Mouse (Mus musculus): Measurements from ENCODE around the gene 1110008P14Rik. TPM values are rescaled to one million over a fixed set of nuclear protein-coding genes. Genes with fewer than 3 reads are reported as not detected.

1110008P14Rik gene
- total RNA-seq (2021), result 100 to 1,000 TPM; 283 to 350 TPM
- long read RNA-seq, experiment 1, transcript 1110008P14Rik-201 (2 exons, 680 nt), result major isoform, 210 of 236 reads
- long read RNA-seq, experiment 1, partial matches to known transcripts, result 0 of 236 reads
- long read RNA-seq, experiment 1, other reads (novel, unspliced or antisense), result 24 of 236 reads
- long read RNA-seq, experiment 2, transcript 1110008P14Rik-201 (2 exons, 680 nt), result major isoform, 242 of 263 reads
- long read RNA-seq, experiment 2, partial matches to known transcripts, result 0 of 263 reads
- long read RNA-seq, experiment 2, other reads (novel, unspliced or antisense), result 19 of 263 reads

- DNase-seq (ENCODE audit: low spot score in 2 of 2), result peak; percentile 93 to 95
Measured at GRCm38 (mm10) chr2:32381775-32382223, at the start of gene 1110008P14Rik. Gene 1110008P14Rik, minus strand, starts transcription at chr2:32381938.

GRCm38 (mm10) chr2:32430701-32431676, 49.3 kb upstream of the 1110008P14Rik start:
- DNase-seq (ENCODE audit: low spot score in 2 of 2), result peak; percentile 83 to 89

- no peak for DNase-seq (ENCODE audit: low spot score in 2 of 2)
Measured at GRCm38 (mm10) chr2:32429215-32429891, 47.6 kb upstream of the 1110008P14Rik start.

- peak; percentile 45 to 56 for DNase-seq (ENCODE audit: low spot score in 2 of 2)
Measured at GRCm38 (mm10) chr2:32428262-32428722, 46.6 kb upstream of the 1110008P14Rik start.

GRCm38 (mm10) chr2:32427720-32428119, 46.0 kb upstream of the 1110008P14Rik start:
- DNase-seq (ENCODE audit: low spot score in 2 of 2), result no peak

DNA sequence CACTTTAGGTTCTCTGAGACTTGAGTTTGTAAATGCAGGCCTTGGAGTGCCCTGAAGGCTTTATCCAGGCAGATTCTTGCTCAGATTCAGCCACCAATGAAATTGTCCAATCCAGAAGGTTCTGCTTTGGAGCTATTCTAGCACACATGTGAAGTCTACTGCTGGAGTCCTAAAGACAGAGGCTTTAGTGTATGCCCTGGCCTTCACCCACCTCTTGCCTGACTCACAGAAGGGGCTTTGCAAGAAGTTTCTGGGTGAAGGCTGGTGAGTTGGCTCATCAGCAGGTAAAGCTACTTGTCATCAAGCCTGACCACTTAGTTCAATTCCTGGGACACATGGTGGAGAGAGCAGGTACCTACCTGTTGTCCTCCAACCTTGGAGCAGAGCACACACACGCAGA, 44.4 kb upstream of the 1110008P14Rik start:
- DNase-seq (ENCODE audit: low spot score in 2 of 2), result no peak

- peak in 1 of 2 experiments; percentile 42 for DNase-seq (ENCODE audit: low spot score in 2 of 2)
Measured at GRCm38 (mm10) chr2:32425568-32425967, 43.8 kb upstream of the 1110008P14Rik start.

- no peak for DNase-seq (ENCODE audit: low spot score in 2 of 2)
Measured at GRCm38 (mm10) chr2:32424796-32425195, 43.1 kb upstream of the 1110008P14Rik start.

DNA sequence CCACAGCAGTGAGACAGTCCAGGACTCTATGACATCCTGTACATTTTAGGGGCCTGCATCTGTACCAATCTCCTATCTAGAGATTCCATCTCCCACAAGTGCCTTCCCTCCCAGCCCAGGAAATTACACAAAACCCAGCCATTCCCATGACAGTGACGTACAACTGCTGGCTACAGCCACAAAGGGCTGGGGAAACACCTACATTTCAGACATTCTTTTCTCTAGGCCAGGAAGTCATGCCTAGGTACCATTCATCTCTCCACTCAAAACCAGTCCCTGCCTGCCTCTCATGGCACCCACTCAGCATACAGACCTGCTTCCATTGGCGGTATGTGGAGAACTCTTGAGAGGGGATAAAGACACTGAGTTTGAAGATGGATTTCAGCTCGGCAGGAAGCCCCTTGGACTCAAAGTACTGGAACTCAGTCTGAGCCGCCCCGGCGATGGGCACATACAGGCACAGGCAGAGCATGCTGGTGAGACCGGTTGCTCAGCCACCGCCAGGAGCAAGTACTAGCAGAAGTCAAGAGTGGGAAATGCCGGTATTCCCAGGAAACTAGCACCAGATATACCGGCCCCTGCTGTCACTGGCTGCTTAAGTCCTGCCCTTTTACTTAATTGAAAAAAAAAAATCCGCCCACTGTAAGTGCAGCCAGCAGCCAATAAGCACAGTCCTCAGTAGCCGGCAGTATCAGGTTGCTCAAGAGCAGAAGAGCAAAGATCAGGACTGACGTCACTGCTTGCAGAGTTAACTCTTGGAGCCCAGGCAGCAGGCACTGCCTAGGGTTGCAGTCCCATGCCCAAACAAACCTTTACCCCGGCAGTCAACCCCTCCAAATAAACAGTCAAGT, 42.0 kb upstream of the 1110008P14Rik start:
- DNase-seq (ENCODE audit: low spot score in 2 of 2), result no peak

GRCm38 (mm10) chr2:32421851-32422251, 40.1 kb upstream of the 1110008P14Rik start:
- DNase-seq (ENCODE audit: low spot score in 2 of 2), result no peak

GRCm38 (mm10) chr2:32420647-32421046, 38.9 kb upstream of the 1110008P14Rik start:
- no peak for DNase-seq (ENCODE audit: low spot score in 2 of 2)

GRCm38 (mm10) chr2:32420066-32420608, 38.4 kb upstream of the 1110008P14Rik start:
- DNase-seq (ENCODE audit: low spot score in 2 of 2), result no peak

DNA sequence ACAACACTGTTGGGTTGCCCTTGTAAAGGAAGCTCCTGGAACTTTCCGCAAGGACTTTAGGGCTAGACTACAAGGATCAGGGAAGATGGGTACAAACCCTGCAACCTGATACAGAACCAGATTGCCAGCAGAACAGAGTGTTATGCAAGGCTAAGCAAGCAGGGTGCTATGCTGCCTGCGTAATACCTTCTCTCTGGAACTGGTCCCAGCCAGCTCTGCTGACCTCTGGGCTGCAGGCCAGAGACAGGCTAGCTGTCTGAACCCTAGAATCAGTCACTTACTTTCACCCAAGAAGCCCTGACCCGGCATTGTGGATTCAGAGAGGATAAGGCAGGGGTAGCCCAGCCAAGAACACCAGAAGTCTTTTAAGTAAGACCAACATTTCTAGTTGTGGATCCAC, 37.6 kb upstream of the 1110008P14Rik start:
- no peak for DNase-seq (ENCODE audit: low spot score in 2 of 2)

GRCm38 (mm10) chr2:32418430-32419151, 36.9 kb upstream of the 1110008P14Rik start:
- no peak for DNase-seq (ENCODE audit: low spot score in 2 of 2)

DNA sequence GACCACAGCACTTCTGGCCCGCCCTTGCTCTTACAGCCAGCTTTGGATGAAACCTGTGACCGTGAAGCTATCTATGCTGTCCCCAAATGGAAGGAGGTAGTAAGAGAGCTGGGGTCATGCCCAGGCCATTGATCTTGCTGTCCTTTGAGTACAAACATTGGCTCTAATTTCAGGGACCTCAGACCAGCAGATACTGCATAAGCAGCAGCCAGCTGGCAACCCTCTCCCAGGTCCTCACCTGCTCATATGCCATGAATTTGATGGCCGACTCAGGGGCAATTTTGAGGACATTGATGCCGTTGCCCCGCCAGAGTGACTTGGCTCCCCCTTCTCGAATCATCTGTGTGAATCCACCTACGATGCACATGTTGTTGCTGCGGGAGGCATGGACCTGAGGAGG, 35.7 kb upstream of the 1110008P14Rik start:
- DNase-seq (ENCODE audit: low spot score in 2 of 2), result no peak

DNA sequence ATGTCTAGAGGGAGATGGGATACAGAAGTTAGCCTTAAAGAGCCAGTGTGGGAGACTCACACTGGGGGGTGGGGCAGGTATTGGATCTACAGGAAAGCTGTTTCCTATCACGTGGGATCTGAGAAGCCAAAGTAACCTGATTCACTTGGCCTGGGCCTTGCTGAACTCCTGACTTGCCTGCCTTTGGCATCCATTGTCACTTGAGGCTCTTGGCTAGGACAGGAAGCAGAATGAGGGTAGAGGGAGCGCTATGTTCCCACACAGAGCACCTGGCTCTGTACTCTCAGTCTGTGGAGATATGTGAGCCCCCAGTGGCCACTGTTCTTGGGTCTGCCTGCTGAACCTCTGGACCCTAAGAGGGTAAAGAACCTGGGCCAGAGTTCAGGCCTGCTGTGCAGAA, 34.8 kb upstream of the 1110008P14Rik start:
- DNase-seq (ENCODE audit: low spot score in 2 of 2), result no peak

- DNase-seq (ENCODE audit: low spot score in 2 of 2), result no peak
Measured at GRCm38 (mm10) chr2:32415801-32416200, 34.1 kb upstream of the 1110008P14Rik start.

- no peak for DNase-seq (ENCODE audit: low spot score in 2 of 2)
Measured at GRCm38 (mm10) chr2:32413936-32414335, 32.2 kb upstream of the 1110008P14Rik start.

All from left cerebral cortex, adult 18-20 months (tissue).